Mouse (Mus musculus): ENCODE measurements around the gene Bzw2.

The Bzw2 gene

GRCm38 (mm10) chr12:36135409-36135808 is 22.5 kb downstream of the Bzw2 start:
- DNase-seq (ENCODE audit: low spot score): no peak

DNA sequence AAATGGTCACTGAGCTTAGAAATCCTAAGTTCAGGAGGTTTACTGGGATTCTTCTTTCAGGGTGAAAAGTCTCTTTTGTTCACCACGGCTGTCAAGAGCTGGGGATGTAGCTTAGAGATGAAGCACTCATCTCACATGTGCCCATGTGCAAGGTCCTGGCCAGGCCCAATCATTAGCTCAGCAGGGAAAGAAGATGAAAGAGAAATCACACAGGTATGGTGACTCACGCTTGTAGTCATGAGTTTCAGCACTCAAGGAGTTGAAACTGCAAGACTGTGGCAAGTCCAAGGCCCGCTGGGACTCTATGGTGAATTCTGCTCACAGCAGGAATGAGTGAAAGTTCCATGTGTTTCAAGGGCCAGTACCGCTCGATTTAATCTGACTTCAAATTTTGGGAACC is 23.8 kb downstream of the Bzw2 start:
- no peak for DNase-seq (ENCODE audit: low spot score)

- DNase-seq (ENCODE audit: low spot score): no peak
These were observed 24.3 kb downstream of the Bzw2 start for GRCm38 (mm10) chr12:36133547-36133946.

- no peak for DNase-seq (ENCODE audit: low spot score)
These were observed 25.2 kb downstream of the Bzw2 start for GRCm38 (mm10) chr12:36132668-36133067.

- no peak for DNase-seq (ENCODE audit: low spot score)
These were observed 25.6 kb downstream of the Bzw2 start for GRCm38 (mm10) chr12:36132254-36132653.

- no peak for DNase-seq (ENCODE audit: low spot score)
These were observed 28.1 kb downstream of the Bzw2 start for GRCm38 (mm10) chr12:36129826-36130225.

DNA sequence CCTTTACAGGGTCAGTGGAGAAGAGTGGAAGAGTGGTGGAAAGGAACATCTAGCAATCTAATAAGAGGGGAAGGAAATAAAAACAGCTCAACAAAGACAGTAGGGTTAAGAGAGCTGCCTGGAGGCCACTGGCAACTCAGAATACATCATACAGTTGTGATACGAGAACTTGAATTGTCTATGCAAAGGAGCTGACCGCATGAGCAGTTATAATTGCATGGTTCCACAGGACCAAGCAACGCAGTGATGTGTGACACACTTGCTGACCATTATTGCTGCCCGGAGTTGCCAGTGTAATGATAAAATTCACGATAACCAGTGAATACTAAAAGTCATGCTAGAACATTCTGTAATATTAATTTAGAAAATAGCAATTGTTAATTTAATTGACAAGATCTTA is 31.8 kb downstream of the Bzw2 start:
- no peak for DNase-seq (ENCODE audit: low spot score)

DNA sequence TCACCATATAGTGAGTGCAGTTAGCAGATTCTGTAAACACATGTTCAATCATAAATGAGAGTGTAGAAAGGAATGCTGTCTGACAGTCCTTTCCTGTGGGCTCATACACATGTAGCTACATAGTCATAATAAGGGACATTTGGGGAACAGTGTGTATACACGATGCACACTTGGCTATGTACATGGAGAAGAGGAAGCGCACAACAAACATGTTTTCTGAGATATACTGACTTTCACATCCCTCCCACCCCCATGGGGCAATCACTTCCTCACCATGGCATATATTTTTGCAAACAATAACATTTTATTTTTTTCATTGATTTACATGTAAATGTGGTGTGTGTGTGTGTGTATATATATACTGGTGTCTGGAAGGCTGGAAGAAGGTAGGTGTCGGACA is 38.6 kb downstream of the Bzw2 start:
- DNase-seq (ENCODE audit: low spot score): no peak

GRCm38 (mm10) chr12:36117161-36117560 is 40.7 kb downstream of the Bzw2 start:
- no peak for DNase-seq (ENCODE audit: low spot score)

- DNase-seq (ENCODE audit: low spot score): no peak
These were observed 45.8 kb downstream of the Bzw2 start for GRCm38 (mm10) chr12:36112081-36112480.

DNA sequence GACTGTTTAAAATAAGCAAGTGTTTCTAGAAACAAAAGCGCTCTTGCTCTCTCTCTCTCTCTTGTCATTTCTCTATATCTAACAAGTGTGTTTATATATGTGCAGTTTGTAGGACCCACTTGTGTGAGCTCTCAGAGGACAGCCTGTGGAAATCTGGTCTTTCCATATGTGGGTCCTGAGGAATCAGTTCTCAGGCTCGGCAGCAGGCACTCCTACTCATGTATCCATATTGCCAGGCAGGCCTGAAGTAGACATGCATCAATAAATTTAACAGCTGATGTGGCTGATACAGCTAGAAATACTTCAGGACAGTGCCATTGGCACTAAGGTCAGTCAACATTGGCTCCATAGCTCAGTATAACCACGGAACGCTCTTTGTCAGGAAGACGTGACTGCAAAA is 46.8 kb downstream of the Bzw2 start:
- no peak for DNase-seq (ENCODE audit: low spot score)

- no peak for DNase-seq (ENCODE audit: low spot score)
These were observed 47.4 kb downstream of the Bzw2 start for GRCm38 (mm10) chr12:36110457-36110856.

GRCm38 (mm10) chr12:36108442-36108841 is 49.4 kb downstream of the Bzw2 start:
- DNase-seq (ENCODE audit: low spot score): no peak

- DNase-seq (ENCODE audit: low spot score): no peak
These were observed 54.3 kb downstream of the Bzw2 start for GRCm38 (mm10) chr12:36103592-36103910.

DNA sequence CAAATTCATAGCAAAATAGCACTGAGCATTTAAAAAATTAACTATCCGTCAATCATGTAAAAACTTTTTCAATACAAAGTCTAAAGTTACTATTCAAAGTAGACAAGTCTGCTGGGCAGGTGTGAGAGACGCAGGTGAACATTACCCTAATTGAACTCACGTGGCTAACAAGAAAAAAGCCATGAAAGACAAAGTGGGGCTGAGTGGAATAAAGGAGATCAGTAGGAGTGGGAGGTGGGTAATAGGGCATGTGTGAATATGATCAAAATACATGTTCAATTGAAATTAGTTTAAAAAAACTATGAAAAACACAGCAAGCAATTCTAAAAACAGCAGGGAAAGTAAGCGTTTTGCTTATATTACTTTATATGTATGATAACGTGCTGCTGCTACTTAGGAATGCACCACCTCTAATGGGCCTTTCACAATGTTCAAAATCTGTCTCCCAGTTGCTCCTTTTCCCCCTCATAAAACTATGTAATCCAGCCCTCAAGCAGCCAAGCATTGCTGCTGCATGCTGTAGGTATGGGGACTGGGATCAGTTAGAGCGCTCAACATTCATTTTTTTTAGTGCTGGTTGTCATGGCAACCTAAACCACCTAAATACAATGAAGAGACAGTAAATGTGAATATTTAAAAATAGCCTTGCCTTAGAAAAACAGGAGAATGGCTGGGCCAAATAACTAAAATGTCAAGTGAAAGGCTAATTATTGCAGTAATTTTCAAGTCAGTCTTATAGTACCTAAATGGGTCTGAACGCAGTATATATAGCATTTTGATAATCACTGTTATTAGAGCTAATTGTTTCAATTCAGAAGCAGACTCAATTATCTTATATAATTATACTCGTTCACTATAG is 54.9 kb downstream of the Bzw2 start:
- DNase-seq (ENCODE audit: low spot score): no peak

DNA sequence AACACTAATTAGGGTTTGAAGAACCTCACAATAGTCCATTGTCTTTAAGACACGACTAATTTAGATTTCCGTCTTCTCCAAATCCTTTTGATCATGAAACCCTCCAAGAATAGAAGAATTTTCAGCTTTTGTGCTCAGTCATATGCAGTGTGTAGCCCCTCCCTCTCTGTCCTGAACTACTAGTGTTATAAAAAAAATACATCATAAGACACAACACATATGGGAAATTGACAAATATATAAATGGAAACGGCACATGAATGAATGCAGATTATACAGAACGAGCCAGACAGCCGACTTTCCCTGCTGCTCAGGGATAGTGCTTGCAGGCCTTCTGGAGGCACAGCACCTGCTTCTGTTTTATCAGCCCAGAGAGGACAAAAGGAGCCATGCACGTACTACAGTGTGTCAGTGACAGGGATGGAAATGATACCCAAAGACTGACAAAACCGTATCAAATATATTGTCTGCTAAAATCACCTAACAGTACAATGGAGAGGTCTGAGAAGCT is 62.5 kb downstream of the Bzw2 start:
- DNase-seq (ENCODE audit: low spot score): no peak

DNA sequence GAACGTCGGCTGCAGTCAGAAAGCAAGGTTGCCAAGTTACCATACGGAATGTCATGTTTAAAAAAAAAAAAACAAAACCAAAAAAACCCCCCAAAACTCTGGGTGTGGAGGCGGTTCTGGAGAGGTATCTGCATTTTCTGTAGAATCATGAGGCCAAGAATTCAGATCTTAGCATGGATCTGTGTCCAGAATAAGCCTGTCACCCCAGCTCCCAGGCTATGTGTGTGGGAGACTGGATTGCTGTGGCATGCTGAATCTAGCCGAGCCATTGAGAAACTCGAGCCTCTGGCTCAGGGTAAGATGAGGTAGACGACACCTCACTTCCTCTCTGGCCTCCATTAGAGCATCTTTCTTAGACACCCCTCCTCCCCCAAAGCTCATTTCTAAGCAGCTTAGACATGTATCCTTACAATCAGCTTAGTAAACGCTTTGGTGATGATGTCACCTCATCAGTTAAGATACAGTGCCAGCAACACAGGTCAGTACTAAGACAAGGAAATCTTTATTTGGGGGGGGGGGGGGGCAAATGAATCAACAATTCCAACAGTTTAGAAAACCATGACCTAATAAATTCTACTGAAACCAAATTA is 64.7 kb downstream of the Bzw2 start:
- DNase-seq (ENCODE audit: low spot score): no peak

DNA sequence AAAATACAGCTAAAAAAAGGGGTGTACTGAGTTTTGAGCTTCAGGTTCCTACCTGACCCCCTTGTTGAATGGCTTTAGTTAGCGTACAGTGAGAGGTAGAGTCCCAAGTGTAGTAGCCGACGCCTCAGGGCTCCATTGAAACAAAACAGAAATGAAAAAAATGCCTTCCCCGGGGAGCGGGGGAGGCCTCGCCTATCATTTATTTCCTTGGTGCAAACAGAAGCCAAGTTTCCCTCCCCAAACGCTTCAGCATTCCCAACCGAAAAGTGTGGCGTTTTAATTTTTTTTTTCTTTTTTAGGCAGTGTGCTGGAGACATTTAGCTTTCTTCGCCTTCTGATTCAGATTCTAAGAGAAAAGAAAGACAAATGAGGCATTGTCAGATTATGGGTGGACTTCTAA is 65.9 kb downstream of the Bzw2 start:
- no peak for DNase-seq (ENCODE audit: low spot score)

- DNase-seq (ENCODE audit: low spot score): no peak
These were observed 68.7 kb downstream of the Bzw2 start for GRCm38 (mm10) chr12:36089221-36089620.

- no peak for DNase-seq (ENCODE audit: low spot score)
These were observed 69.1 kb downstream of the Bzw2 start for GRCm38 (mm10) chr12:36088804-36089203.

DNA sequence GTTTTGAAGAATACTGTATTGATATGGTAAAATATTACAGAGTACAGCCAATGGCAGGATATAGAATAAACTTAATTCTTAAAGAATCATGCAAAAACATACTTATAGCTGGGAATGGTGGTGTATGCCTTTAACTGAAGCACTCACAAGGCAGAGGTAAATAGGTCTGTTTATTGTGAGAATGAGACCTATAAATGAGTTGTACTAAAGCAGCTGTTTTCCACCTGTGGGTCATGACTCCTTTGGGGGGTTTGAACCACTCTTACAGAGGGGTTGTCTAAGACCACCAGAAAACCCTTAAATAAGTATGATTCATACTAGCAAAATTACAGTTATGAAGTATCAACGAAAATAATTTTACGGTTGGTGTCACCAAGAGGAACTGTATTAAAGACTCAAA is 72.5 kb downstream of the Bzw2 start:
- DNase-seq (ENCODE audit: low spot score): no peak

- no peak for DNase-seq (ENCODE audit: low spot score)
These were observed 79.6 kb downstream of the Bzw2 start for GRCm38 (mm10) chr12:36078101-36078899.

DNA sequence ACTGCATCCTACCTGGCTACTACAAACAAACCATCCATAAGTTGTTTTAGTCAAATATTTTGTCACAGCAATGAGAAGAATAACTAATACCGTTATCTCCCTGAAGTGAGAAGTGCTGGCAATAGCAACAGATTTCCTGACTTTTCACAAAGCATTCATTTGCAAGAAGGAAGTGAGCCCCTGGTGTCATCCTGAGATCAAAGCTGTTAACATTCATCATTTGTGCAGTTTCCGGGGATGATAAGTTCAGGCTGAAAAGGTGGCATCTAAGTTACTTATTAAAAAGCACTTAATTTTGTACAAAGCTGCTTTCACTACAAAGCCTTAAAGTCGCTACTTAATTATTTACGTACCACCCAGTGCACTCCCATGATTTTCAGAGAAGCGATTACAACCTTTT is 85.0 kb downstream of the Bzw2 start:
- no peak for DNase-seq (ENCODE audit: low spot score)

Measured in urinary bladder, postnatal 14 days (tissue).